Mouse (Mus musculus) bone marrow macrophage, adult 2 months (primary cell): Measurements from ENCODE around the gene Usp3. TPM values are rescaled to one million over a fixed set of nuclear protein-coding genes. Genes with fewer than 3 reads are reported as not detected.
A peak's percentile ranks its signal among the peaks of the same experiment; 100 is the strongest.

Source experiments
- H3K27ac ChIP-seq: 2 replicates; pipeline ENCODE4 v1.5.1; 2012; ENCODE audit warnings: low read depth, low read length; ENCODE audit not compliant: insufficient read depth
- H3K4me1 ChIP-seq: 2 replicates; pipeline ENCODE4 v1.6.1; 2012; ENCODE audit warnings: low read length; ENCODE audit not compliant: control insufficient read depth, insufficient read depth
- H3K4me3 ChIP-seq: 2 replicates; pipeline ENCODE4 v1.5.1; 2012; ENCODE audit warnings: mild to moderate bottlenecking, low read length, moderate library complexity; ENCODE audit not compliant: insufficient read depth
- CTCF ChIP-seq: IDR thresholded peaks from 2 replicates; pipeline ENCODE4 v1.5.1; 2012; ENCODE audit warnings: low read depth, mild to moderate bottlenecking, low read length, moderate library complexity
- POLR2A ChIP-seq: IDR thresholded peaks from 2 replicates; pipeline ENCODE4 v1.6.1; 2012; ENCODE audit warnings: mild to moderate bottlenecking, low read depth, low read length, borderline replicate concordance
- polyA plus RNA-seq: library from polyadenylated mRNA; stranded (reverse); fragments of >200 nt; gene quantifications from 2 replicates; pipeline ENCODE4 v1.2.4, GENCODE M21; 2012; ENCODE audit not compliant: missing spikeins, insufficient read depth, insufficient read length

The Usp3 gene
- polyA plus RNA-seq, 1 experiment, result 64.4 TPM

DNA sequence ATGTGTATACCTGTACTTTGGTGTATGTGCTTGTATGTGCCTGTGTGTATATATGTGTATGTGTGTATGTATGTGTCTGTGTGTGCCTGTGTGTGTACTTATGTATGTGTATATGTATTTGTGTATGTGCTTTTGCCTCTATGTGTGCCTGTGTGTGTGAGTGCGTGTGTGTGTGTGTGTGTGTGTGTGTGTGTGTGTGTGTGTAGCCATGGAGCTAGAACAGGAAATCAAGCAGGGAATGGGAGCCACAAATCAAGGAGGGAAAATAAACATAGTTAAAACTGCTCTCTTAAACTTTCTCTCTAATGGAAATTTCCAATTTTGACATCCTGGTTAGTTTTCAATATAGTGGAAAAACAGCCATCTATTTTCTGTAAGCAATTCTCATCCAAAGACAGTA is 27.1 kb upstream of the Usp3 start:
- H3K4me3 ChIP-seq, result no peak overlapping the region
- H3K27ac ChIP-seq, result no peak overlapping the region
- no peak for TF ChIP-seq POLR2A
- no peak for TF ChIP-seq CTCF
- H3K4me1 ChIP-seq, result peaks cover 31% of the 10 kb centered on the region

DNA sequence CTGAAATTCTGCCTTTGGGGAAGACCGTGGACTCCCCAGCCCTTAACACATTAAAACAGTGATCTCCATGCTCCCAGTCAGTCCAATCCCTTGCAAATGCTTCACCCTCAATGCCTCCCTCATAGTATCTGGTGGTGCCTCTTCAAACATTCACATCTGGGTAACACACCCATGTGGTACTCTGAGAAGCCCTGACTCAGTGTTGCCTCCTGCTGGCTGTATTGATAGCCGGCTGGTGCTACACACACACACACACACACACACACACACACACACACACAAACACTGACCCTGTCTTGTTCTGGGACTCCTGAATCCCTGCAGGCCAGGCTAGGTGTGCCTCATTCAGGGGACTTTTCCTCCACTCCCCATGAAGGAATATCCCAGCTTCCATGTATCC is 24.9 kb upstream of the Usp3 start:
- Histone ChIP-seq H3K27ac (no peak overlapping the region), H3K4me1 (peaks cover 35% of the 10 kb centered on the region), H3K4me3 (no peak overlapping the region)
- TF ChIP-seq CTCF (no peak), POLR2A (no peak)

DNA sequence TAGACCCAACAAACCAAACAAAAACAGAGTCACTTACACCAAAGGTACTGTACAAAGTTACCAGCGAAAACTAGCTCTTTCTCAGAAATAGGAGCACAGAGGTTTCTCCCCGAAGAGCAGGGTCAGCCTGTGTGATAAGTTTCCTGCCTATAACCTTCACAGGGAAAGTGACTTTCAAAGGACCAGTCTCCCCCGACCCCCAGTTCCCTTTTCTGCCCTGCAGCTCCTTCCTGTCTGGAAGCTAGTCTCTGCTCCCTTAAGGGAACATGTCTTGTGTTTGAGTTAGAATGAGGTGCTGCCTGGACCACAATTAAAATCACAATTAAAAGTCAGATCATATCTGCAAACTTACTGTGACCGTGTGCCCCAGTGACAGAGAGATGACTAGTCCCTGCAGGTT is 23.9 kb upstream of the Usp3 start:
- peaks cover 35% of the 10 kb centered on the region for H3K4me1 ChIP-seq
- H3K27ac ChIP-seq, result no peak overlapping the region
- no peak overlapping the region for H3K4me3 ChIP-seq
- no peak for TF ChIP-seq POLR2A
- TF ChIP-seq CTCF, result no peak

DNA sequence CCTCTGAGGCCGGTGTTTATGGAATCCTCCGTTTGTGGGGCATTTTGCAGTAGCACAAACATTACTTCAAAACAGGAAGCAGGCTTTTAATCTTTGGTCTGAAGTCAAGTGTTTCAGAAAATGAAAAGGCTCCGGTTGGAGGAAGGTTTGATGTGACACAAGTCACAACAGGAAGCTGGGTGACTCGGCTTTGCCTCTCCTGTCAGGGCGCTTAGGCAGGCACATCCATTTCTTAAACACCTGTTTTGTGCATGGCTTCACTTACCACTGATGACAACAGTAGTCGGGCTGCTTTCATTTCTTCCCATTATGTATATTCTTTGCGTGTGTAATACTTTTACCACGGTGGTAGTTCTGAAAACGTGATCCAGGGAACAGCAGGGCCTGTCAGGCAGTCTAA is 22.2 kb upstream of the Usp3 start:
- H3K27ac ChIP-seq, result peak overlapping the region; percentile 28
- H3K4me1 ChIP-seq, result peaks cover 30% of the 10 kb centered on the region
- no peak for TF ChIP-seq CTCF
- TF ChIP-seq POLR2A, result no peak
- H3K4me3 ChIP-seq, result no peak overlapping the region

DNA sequence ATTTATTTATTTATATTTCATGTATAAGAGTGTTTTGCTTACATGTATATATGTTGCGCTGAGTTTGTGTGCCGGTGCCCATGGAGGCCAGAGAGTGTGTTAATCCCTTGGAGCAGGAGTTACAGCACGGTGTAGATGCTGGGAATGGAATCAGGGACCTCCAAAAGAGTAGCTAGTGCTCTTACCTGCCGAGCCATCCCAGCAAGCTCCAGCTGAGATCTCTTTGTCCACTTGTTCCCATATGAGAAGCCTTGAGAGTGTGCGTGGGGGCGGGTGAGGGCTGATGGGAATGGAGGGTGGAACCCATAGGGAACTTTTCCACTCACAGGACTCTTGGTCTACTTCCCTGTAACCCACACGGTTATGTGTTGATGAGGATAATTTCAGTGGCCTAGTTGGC is 21.6 kb upstream of the Usp3 start:
- no peak for TF ChIP-seq POLR2A
- no peak for TF ChIP-seq CTCF
- Histone ChIP-seq H3K4me3 (no peak overlapping the region), H3K27ac (no peak overlapping the region), H3K4me1 (peaks cover 28% of the 10 kb centered on the region)

DNA sequence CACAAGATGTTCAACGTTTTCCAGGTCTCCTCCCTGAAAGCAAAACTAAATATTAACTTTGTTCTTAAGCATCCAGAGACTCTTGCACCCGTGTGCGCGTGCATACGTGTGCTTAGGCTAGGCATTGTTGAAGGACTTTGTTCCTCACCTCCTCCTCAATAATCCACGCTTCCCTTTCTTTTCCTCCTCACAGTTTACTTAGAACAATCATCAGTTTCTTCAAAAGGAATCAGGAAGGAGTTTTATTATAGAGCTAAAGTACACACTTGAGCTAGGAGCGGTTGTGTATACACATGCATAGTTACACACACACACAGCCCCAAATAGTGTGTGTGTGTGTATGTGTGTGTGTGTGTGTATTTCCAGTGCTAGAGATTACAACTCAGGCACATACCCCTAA is 20.7 kb upstream of the Usp3 start:
- Histone ChIP-seq H3K4me3 (no peak overlapping the region), H3K4me1 (peaks cover 31% of the 10 kb centered on the region), H3K27ac (no peak overlapping the region)
- no peak for TF ChIP-seq POLR2A
- no peak for TF ChIP-seq CTCF

DNA sequence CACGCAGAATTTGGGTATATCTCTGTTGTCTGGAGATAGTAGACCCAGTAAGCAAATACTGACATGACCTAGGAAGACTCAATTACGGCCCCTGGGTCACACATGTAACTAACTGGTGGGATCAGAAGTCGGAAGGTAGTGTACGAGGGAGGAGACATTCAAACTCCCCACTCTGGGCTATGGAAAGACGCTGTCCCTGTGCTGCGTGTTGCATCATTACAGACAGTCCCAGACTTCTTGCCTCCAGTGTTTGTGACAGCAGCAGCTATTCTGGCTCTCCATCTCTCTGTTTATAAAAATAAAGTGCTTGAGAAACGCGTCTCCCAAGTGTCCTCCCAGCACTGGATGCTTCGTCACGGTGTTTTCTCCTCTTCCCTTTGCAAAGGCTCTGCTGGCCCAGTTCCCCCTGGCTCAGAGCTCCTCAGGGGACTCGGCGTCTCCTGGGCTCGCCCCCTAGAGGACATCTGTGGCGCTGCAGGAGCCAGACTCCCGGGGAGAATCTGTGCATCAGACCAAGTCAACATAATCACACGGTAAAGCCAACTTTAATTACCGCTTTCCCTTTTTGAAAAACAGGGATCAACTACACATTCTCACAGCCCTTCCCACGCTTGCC is 18.6 kb upstream of the Usp3 start:
- no peak overlapping the region for H3K4me3 ChIP-seq
- peaks cover 23% of the 10 kb centered on the region for H3K4me1 ChIP-seq
- H3K27ac ChIP-seq, result no peak overlapping the region

DNA sequence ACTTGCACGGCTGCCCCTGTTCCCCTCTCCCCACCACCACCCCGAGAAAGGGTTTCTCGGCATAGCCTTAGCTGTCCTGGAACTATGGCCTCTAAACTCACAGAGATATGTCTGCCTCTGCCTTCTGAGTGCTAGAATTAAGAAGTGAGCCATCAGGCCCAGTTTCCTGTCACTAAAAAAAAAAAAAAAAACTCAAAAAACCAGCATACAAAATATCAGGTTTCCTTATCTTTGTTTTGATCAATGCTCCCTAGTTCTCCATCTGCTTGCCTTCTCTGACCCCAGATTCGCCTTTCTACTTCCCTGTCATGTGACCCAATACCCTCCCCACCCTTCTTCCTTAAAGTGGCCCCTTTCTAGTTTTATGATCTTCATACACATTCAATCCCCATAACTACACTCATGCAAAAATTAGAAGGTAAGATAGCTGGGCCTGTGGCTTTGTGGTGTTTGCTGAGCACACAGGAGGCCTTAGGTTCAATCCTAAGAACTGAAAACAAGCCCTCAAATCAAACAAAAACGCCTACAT is 15.9 kb upstream of the Usp3 start:
- Histone ChIP-seq H3K27ac (no peak overlapping the region), H3K4me1 (peaks cover 6% of the 10 kb centered on the region), H3K4me3 (no peak overlapping the region)
- TF ChIP-seq POLR2A, result no peak
- TF ChIP-seq CTCF, result no peak

More for the DNA sequence above, 18.6 kb upstream of the Usp3 start:
- TF ChIP-seq POLR2A, result no peak
- peak; percentile 85 for TF ChIP-seq CTCF

DNA sequence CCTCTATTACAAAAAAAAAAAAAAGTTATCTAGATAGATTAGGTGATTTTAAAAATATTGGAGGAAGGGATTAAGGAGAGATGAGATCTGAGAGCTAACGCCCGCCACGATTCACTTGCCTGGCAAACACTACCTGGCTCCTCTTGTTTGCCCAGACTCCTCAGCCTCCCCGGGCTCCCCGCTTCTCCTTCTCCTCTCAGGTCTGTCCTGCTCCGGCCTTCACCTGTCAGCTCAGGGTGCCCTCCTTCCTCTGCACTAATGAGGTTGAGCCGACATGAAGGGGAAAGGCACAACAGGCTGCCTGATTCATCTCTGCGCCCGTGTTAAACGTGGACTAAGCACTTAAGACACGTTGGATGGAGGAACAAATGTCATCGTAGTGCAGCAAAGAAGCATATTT is 13.9 kb upstream of the Usp3 start:
- Histone ChIP-seq H3K27ac (no peak overlapping the region), H3K4me3 (no peak overlapping the region), H3K4me1 (peaks cover 9% of the 10 kb centered on the region)
- TF ChIP-seq CTCF (no peak), POLR2A (no peak)

DNA sequence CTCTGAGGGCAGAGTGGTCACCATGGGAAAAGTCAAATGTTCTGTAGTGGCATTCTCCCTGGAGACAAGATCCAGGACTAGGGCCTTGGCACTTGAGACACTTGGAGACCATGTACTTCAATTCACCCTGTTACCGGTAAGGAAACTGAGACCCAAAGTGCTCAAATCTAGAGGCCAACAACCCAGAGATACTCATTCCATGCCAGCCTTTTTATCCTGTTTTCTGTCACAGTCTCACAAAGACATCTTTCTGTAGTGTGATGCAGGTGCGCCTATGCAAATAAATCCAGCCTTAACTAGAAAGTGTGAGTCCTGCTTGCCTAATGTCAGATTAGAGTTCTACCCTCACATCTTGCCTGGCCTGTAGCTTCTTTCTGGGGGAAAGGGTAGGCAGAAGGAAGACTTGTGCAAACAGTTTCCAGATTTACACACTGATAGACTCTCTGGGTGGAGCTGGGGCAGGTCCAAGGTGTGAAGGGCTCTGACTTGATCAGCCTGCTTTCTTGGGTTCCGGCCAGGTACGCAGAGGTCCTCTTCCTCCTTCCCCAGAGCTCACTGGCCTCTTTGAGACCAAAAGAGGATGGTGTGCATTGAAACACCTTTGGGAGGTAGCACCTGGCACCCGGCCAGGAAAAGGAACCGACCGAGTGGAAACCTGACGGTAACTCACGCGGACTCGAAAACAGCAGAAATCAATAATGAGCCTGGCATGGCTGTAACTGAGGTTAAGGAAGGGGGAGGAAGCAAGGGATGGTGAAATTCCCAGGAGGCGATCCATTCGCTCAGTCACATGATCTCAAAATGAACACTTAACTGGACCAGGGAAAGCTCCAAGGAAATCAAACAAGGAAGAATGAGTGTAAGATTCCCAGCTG is 13.2 kb upstream of the Usp3 start:
- Histone ChIP-seq H3K4me3 (no peak overlapping the region), H3K27ac (no peak overlapping the region), H3K4me1 (peaks cover 10% of the 10 kb centered on the region)
- no peak for TF ChIP-seq POLR2A
- TF ChIP-seq CTCF, result no peak
